Mouse (Mus musculus) MEL (cell line): Measurements from ENCODE around the gene Prss28.
A peak's percentile ranks its signal among the peaks of the same experiment; 100 is the strongest.

Source experiments
- CHD2 ChIP-seq: IDR thresholded peaks from 2 replicates; pipeline ENCODE4 v1.6.1; 2011; ENCODE audit warnings: low read length, improper control_type of control experiment
- CTCF ChIP-seq, 3 experiments: IDR thresholded peaks in 2 of 3; conservative IDR thresholded peaks in 1 of 3; 2 replicates each; pipeline ENCODE4 v1.5.1; 2011 to 2012; ENCODE audit warnings: low read length in 3 of 3, low read depth in 2 of 3, mild to moderate bottlenecking in 2 of 3, improper control_type of control experiment in 1 of 3, inconsistent platforms in 1 of 3, mixed read lengths in 1 of 3, moderate library complexity in 1 of 3; ENCODE audit not compliant: control insufficient read depth in 1 of 3, insufficient read depth in 1 of 3, poor library complexity in 1 of 3, severe bottlenecking in 1 of 3
- EP300 ChIP-seq, 2 experiments: IDR thresholded peaks; 2 replicates each; pipeline ENCODE4 v1.6.1; 2011; ENCODE audit warnings: improper control_type of control experiment in 2 of 2, low read length in 2 of 2, low read depth in 1 of 2, mild to moderate bottlenecking in 1 of 2
- ETS1 ChIP-seq: IDR thresholded peaks from 2 replicates; pipeline ENCODE4 v1.6.1; 2012; ENCODE audit warnings: low read depth, mild to moderate bottlenecking, inconsistent platforms, low read length, improper control_type of control experiment, moderate library complexity
- GATA1 ChIP-seq: IDR thresholded peaks from 2 replicates; pipeline ENCODE4 v1.6.1; 2011; ENCODE audit warnings: low read depth, low read length, improper control_type of control experiment
- KAT2A ChIP-seq: conservative IDR thresholded peaks from 2 replicates; pipeline ENCODE4 v1.6.1; 2012; ENCODE audit warnings: low read depth, low read length, improper control_type of control experiment, inconsistent platforms
- MYB ChIP-seq: IDR thresholded peaks from 2 replicates; pipeline ENCODE4 v1.6.1; 2011; ENCODE audit warnings: mild to moderate bottlenecking, low read depth, low read length, improper control_type of control experiment
- POLR2A ChIP-seq, 2 experiments: IDR thresholded peaks; 2 replicates each; pipeline ENCODE4 v1.6.1; 2011 to 2012; ENCODE audit warnings: low read length in 2 of 2, mild to moderate bottlenecking in 2 of 2, control low read depth in 1 of 2, improper control_type of control experiment in 1 of 2, low read depth in 1 of 2, moderate library complexity in 1 of 2; ENCODE audit not compliant: control insufficient read depth in 1 of 2, insufficient read depth in 1 of 2, poor library complexity in 1 of 2
- POLR2AphosphoS2 ChIP-seq: IDR thresholded peaks from 2 replicates; pipeline ENCODE4 v1.6.1; 2011; ENCODE audit warnings: low read length, improper control_type of control experiment
- RCOR1 ChIP-seq: IDR thresholded peaks from 2 replicates; pipeline ENCODE4 v1.6.1; 2012; ENCODE audit warnings: low read depth, mild to moderate bottlenecking, inconsistent platforms, low read length, improper control_type of control experiment
- TCF12 ChIP-seq: IDR thresholded peaks from 2 replicates; pipeline ENCODE4 v1.6.1; 2014; ENCODE audit warnings: low read depth, mild to moderate bottlenecking, inconsistent platforms, low read length, improper control_type of control experiment, moderate library complexity
- USF2 ChIP-seq, 2 experiments: IDR thresholded peaks; 2 replicates each; pipeline ENCODE4 v1.6.1; 2011 to 2012; ENCODE audit warnings: improper control_type of control experiment in 2 of 2, low read length in 2 of 2, borderline replicate concordance in 1 of 2, inconsistent platforms in 1 of 2, low read depth in 1 of 2, mild to moderate bottlenecking in 1 of 2; ENCODE audit not compliant: insufficient read depth in 1 of 2

DNA sequence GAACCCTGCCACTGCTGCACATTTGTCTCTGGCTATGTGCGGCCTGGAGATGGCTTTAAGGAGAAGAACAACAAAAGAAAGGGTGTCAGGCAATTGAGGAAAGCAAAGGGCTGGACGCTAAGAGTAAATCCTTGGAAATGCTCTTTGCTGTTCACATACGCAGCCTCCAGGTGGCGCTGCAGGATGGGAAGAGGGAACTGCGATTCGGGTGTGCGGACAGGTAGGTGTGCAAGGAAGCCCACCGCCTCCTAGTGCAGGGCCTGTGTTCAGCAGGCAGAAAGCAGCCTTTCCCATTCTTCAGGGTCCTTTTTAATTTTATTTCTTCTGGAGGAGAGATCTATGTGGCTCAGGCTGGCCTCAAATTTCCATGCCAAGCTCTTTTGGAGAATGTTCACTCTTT lies 25.5 kb downstream of the Prss28 start:
- TF ChIP-seq ETS1 (no peak), MYB (no peak), EP300 (IDR thresholded peaks at IDR 0.05; ENCODE audit: low read depth in 1 of 2, low read length in 2 of 2) (no peak), CHD2 (no peak), TCF12 (no peak), KAT2A (no peak), POLR2A (IDR thresholded peaks at IDR 0.05; ENCODE audit: control insufficient read depth in 1 of 2, insufficient read depth in 1 of 2, low read depth in 1 of 2, low read length in 2 of 2, poor library complexity in 1 of 2) (no peak), CTCF (IDR thresholded peaks at IDR 0.05 in 2 of 3, conservative IDR thresholded peaks at IDR 0.05 in 1 of 3; ENCODE audit: control insufficient read depth in 1 of 3, insufficient read depth in 1 of 3, low read depth in 2 of 3, low read length in 3 of 3, poor library complexity in 1 of 3, severe bottlenecking in 1 of 3) (peak; percentile 91 to 97 (median 95)), RCOR1 (no peak), USF2 (IDR thresholded peaks at IDR 0.05; ENCODE audit: borderline replicate concordance in 1 of 2, insufficient read depth in 1 of 2, low read depth in 1 of 2, low read length in 2 of 2) (no peak), GATA1 (no peak), POLR2AphosphoS2 (no peak)
